Mouse (Mus musculus) ES-E14 (cell line): Measurements from ENCODE around the gene Gm8050. TPM values are rescaled to one million over a fixed set of nuclear protein-coding genes. Genes with fewer than 3 reads are reported as not detected.
"Not testable (repeated sequence)": the region's sequence is repeated elsewhere in the genome, so short reads cannot be mapped to it uniquely, and the experiment has no call there.

ENCODE experiments used
- DNase-seq: peaks from one replicate; pipeline ENCODE4 v3.0.0-alpha.2; 2013; ENCODE audit warnings: low read depth, low spot score
- H3K27ac ChIP-seq: 2 replicates; pipeline ENCODE4 v1.5.1; 2012; ENCODE audit warnings: low read depth, mild to moderate bottlenecking, low read length, moderate library complexity, mixed read lengths; ENCODE audit not compliant: poor library complexity, insufficient read depth, severe bottlenecking
- H3K36me3 ChIP-seq: 2 replicates; pipeline ENCODE4 v1.6.1; 2012; ENCODE audit warnings: mild to moderate bottlenecking, low read length, moderate library complexity, mixed read lengths; ENCODE audit not compliant: control insufficient read depth, poor library complexity, insufficient read depth, severe bottlenecking
- H3K4me1 ChIP-seq, 2 experiments: fragments of 150-350 bp in 1 of 2; sonication (generic) in 1 of 2; 2 replicates each; pipeline ENCODE4 v1.6.1; 2012; ENCODE audit warnings: low read length in 2 of 2, mild to moderate bottlenecking in 1 of 2, mixed read lengths in 1 of 2; ENCODE audit not compliant: control insufficient read depth in 2 of 2, insufficient read depth in 2 of 2, poor library complexity in 1 of 2
- H3K4me3 ChIP-seq, 2 experiments: fragments of 150-350 bp in 1 of 2; sonication (generic) in 1 of 2; 2 replicates each; pipeline ENCODE4 v1.5.1; 2012; ENCODE audit warnings: low read length in 2 of 2, low read depth in 1 of 2, mild to moderate bottlenecking in 1 of 2, mixed read lengths in 1 of 2; ENCODE audit not compliant: insufficient read depth in 1 of 2, poor library complexity in 1 of 2, severe bottlenecking in 1 of 2
- H3K9ac ChIP-seq: 2 replicates; pipeline ENCODE4 v1.6.1; 2012; ENCODE audit warnings: low read depth, mild to moderate bottlenecking, low read length, mixed read lengths; ENCODE audit not compliant: poor library complexity, insufficient read depth, severe bottlenecking
- H3K9me3 ChIP-seq: fragments of 150-350 bp; sonication (generic); 2 replicates; pipeline ENCODE4 v1.6.1; 2012; ENCODE audit warnings: low read depth, mild to moderate bottlenecking, low read length; ENCODE audit not compliant: control insufficient read depth, insufficient read depth
- in situ Hi-C, 2 experiments: fragments of 600-800 bp; cut with MboI; formaldehyde crosslinking; loops; one replicate each; pipeline ENCODE4 v1.15.1; 2025; ENCODE audit warnings: low sequenced_read_pairs in 2 of 2, inconsistent platforms in 1 of 2; ENCODE audit not compliant: unreplicated experiment in 2 of 2
- total RNA-seq: library from RNA; depleted of rRNA; stranded (reverse); fragments of 300-350 nt; gene quantifications from 2 replicates; pipeline ENCODE4 v1.2.3, GENCODE M21; 2012; rRNA removed

Gm8050 gene
- not detected in 2 replicates for total RNA-seq

DNA sequence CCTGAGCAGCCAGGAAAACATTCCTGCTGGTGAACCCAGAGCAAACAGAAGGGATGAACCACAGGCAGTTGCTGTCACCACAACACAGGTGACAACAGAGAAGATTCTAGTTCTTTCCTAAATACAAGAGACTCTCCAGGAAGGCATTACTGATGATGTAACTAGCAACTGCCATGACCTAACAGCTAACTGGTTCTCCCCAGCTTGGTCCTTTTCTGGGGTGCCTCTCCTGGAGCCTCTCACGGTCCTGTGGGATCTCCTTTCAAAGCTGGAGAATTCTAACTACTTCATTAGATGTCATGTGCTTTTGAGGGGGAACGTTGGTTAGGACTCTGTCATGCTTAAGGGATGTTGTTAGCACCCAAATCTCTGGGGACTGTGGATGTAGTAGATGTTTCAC, at the start of gene Gm8050:
Gm8050 (minus strand) TSS at position 101 of the 400 bp plus-strand sequence.
- H3K36me3 ChIP-seq, H3K27ac ChIP-seq, in situ Hi-C loops, DNase-seq, H3K4me3 ChIP-seq, H3K4me1 ChIP-seq, H3K9me3 ChIP-seq, H3K9ac ChIP-seq: not testable (repeated sequence)

DNA sequence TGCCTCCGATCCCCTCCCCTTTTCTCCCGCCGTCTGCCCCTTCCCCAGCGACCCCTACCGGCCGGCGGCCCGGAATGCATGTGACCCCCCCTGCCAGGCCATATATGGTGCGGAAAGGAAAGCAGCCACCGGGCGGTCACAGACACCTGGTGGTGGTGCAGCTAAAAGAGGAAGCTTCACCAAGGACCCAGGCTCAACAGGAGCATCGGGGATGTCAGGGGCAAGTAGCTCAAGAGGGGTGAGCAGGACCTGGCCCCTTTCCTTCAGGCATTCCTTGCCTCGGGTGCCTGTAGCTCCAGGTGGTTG, 37.1 kb upstream of the Gm8050 start:
- H3K9me3 ChIP-seq, H3K9ac ChIP-seq, in situ Hi-C loops, H3K27ac ChIP-seq, H3K4me1 ChIP-seq, H3K36me3 ChIP-seq, DNase-seq, H3K4me3 ChIP-seq: not testable (repeated sequence)

DNA sequence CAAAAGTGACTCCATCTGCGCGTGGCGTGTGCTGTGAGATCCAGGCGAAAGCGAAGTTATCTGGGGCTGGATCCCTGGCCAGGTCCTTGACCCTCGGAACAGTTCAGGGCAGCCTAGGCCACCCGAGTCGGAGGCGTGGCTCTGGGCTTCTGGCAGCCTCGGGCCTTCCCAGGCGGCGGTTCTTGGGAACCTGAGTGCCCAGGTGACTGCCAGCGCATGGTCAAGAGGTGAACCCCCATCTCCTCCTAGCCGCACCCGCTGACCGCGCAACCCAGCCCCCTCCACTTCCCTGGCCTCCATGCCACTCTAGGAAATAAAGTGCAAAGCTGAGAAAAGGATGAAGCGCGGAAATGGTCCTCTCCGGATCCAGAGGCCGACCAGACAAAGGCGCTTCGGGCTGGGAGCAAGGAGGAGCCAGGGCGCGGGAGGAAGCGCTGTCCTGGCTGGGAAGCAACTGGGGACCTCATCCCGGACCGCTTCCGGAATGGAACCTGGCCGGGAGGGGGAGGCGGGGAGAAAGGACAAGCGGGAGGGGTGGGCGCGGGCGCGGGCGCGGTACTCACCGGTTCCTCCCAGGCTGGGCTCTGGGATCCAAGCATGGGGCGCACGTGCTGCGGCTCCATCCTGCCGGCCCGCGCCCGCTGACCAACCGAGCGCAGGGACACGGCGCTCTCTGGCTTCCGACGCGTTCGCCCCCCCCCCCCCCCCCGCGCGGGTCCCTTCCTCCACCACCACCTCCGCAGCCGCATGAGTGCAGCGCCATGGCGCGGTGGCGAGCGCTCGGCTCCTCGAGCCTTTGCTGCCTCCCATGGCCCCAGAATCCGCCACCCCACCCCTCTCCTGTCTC, 36.6 kb upstream of the Gm8050 start:
- in situ Hi-C loops, DNase-seq, H3K4me1 ChIP-seq, H3K36me3 ChIP-seq, H3K9me3 ChIP-seq, H3K27ac ChIP-seq: not testable (repeated sequence)
- H3K9ac ChIP-seq, result peak overlapping the region; percentile 55; the same call in 1 of the 2 replicates
- peak overlapping the region; percentile 52 to 63; a peak in 3 of 4 replicates for H3K4me3 ChIP-seq

DNA sequence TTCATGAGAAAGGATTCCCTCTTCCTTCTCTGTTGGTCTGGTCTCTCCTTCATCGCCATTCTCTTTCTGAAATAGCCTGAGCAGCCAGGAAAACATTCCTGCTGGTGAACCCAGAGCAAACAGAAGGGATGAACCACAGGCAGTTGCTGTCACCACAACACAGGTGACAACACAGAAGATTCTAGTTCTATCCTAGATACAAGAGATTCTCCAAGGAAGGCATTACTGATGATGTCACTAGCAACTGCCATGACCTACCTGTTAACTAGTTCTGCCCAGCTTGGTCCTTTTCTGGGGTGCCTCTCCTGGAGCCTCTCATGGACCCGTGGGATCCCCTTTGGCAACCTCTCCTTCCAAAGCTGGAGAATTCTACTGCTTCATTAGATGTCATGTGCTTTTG, 22.2 kb upstream of the Gm8050 start, which contains the start of gene Gm3636:
Gm3636 (minus strand) TSS at position 101 of the 400 bp plus-strand sequence.
- H3K4me3 ChIP-seq, H3K27ac ChIP-seq, H3K4me1 ChIP-seq, in situ Hi-C loops, DNase-seq, H3K9ac ChIP-seq, H3K9me3 ChIP-seq, H3K36me3 ChIP-seq: not testable (repeated sequence)

DNA sequence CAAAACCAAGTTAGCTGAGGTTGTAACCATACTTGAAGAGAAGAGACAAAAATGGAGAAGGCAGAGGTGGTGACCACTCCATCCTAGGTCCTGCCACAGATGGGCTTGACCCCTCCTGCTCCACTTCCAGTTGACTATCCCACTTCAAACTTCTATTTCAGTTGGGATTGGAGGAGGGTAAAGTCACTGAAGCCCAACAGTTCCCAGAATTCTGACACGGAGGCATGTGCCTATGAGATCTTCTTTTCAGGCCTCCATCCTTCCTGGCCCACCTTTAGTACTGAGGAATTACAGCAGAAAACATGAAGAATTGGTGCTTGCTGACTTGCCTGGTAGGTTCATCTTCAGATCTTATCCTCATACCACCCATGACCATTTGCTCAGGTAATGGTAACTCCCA, 36.0 kb downstream of the Gm8050 start, which contains the start of gene Gm10251:
Gm10251 (minus strand) TSS at position 101 of the 400 bp plus-strand sequence.
- H3K27ac ChIP-seq, H3K36me3 ChIP-seq, DNase-seq, in situ Hi-C loops, H3K9ac ChIP-seq, H3K9me3 ChIP-seq, H3K4me1 ChIP-seq, H3K4me3 ChIP-seq: not testable (repeated sequence)

Other genes with a start within 250 kb of the Gm8050 start
- gene Gm8356, start 183.0 kb downstream of the Gm8050 start, total RNA-seq, result not detected in 2 replicates
- 0.40 and 0.85 TPM in 2 replicates for gene Gm3629, start 129.6 kb downstream of the Gm8050 start, total RNA-seq
- gene Gm3460, start 97.8 kb downstream of the Gm8050 start, total RNA-seq, result not detected in 2 replicates
- gene Gm10251, start 36.1 kb downstream of the Gm8050 start, total RNA-seq, result not detected in 2 replicates
- 5.4 and 7.1 TPM in 2 replicates for gene Gm3636, start 22.1 kb upstream of the Gm8050 start, total RNA-seq
- gene Gm8362, start 54.2 kb upstream of the Gm8050 start, total RNA-seq, result not detected in 2 replicates
- gene Gm3642, start 120.1 kb upstream of the Gm8050 start, total RNA-seq, result not detected in 2 replicates
- gene Gm3667, start 169.7 kb upstream of the Gm8050 start, total RNA-seq, result 0.94 and 1.7 TPM in 2 replicates